Mouse (Mus musculus) retina, postnatal 1 day (tissue): ENCODE results near the gene Inhbe.
"Not testable (repeated sequence)": the region's sequence is repeated elsewhere in the genome, so short reads cannot be mapped to it uniquely, and the experiment has no call there.

Experiments used
- DNase-seq: peaks from one replicate; pipeline ENCODE4 v3.0.0-alpha.2; 2012

Gene Inhbe

GRCm38 (mm10) chr10:127322178-127322577, 32.0 kb downstream of the Inhbe start:
- DNase-seq, result no peak

DNA sequence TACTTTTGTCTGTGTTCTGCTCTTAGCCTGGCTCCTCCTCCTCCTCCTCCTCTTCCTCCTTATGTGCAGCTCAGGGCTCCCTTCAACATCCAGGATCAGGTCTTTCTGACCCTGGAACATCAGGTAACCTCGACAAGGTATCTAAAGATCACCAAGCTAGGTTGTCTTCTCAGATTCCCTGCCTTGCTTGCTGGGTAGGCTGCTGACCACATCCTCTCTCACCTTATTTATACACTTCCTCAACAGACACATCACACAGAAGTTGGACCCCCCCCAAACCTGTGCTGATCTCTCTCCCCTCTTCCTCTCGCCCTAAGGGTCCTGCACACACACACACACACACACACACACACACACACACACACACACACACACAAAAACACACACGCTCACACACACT, 32.6 kb downstream of the Inhbe start, which contains the start of gene Arhgap9:
TSS of gene Arhgap9 (plus strand) at position 344 of the 400 bp plus-strand sequence.
- no peak for DNase-seq

DNA sequence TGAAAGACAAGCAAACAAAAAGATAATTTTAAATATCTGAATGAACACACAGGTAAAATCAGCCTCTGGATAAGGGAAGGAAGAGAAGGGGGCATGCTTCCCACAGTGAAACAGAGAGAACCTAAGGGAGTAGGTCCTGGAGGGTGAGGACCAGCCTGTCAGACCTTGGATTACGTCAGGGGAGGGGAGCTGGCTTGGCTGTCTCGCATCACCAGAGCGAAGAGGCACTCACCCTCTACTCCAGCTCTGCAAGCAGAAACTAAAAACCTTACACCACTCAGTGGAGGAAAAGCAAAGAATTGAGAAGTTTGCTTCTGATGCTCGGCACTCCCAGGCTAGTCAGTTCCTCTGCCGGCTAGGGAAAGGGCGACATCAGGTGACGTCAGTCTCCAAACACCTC, 34.2 kb downstream of the Inhbe start:
- DNase-seq, result no peak

DNA sequence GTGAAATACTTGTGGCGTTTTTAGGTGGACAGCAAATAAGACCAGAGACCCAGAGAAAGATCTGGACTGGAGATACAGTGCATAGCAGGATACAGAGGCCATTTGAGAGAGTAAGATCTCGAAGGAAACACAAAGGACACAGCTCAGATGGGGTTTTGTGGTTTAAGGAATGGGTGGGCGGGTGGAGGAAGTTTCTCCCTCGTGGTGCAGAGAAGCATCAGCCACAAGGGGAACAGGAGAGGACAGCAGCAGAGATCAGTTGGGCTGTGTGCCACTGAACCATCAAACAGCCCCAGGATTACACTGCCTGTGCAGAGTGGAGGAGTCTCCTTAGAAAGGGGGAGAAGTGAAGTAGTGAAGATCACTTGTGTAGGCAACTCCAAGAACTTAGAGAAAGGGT, 36.2 kb downstream of the Inhbe start:
- no peak for DNase-seq

DNA sequence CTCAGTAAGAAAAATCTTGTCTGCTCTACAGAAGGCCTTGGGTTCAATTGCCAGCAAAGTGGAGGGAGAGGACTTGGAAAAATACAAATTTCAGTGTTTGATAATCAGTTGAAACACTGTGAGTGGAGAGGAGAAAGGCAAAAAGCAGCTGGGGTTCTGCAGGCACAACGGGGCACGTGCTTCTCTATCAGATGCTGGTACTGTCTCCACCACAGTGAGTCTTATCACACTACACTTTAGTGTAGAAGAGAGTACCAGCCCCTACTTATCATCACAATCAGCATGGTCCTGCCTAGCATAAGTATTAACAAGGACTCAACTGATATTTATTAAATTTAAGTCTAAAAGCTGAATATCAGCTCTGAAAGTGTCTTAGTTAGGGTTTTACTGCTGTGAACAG, 36.9 kb downstream of the Inhbe start:
- DNase-seq, result no peak

- not testable (repeated sequence) for DNase-seq
Measured at GRCm38 (mm10) chr10:127314950-127315349, 39.3 kb downstream of the Inhbe start.

DNA sequence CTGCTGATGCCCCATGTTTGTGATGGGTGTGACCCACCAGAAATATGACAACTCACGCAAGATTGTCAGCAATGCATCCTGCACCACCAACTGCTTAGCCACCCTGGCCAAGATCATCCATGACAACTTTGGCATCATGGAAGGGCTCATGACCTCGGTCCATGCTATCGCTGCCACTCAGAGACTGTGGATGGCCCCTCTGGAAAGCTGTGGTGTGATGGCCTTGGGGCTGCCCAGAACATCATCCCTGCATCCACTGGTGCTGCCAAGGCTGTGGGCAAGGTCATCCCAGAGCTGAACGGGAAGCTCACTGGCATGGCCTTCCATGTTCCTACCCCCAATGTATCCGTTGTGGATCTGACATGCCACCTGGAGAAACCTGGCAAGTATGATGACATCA, 40.7 kb downstream of the Inhbe start:
- not testable (repeated sequence) for DNase-seq

DNA sequence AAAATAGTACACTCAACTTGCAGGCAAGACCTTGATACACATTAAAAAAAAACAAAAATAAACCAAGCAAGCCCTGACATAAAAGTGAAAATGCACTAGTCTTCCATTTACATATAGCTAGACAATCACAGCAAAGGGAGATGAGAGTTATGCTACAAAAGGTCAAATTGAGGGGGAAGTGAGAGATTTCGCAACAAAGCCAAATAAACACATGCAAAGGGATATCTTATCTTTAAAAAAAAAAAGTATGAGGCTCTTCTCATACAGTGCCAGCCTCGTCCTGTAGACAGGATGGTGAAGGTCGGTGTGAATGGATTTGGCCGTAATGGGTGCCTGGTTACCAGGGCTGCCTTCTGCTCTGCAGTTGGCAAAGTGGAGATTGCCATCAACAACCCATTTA, 41.4 kb downstream of the Inhbe start:
- DNase-seq, result no peak

- DNase-seq, result peak; percentile 94
Measured at GRCm38 (mm10) chr10:127312356-127312676, 41.9 kb downstream of the Inhbe start.

- peak; percentile 99 for DNase-seq
Measured at GRCm38 (mm10) chr10:127311476-127312355, 42.5 kb downstream of the Inhbe start, which contains the start of gene Mars. Gene Mars (minus strand): TSS chr10:127311786.

- peak; percentile 64 for DNase-seq
Measured at GRCm38 (mm10) chr10:127310523-127311475, 43.4 kb downstream of the Inhbe start.

- not testable (repeated sequence) for DNase-seq
Measured at GRCm38 (mm10) chr10:127309167-127309566, 45.0 kb downstream of the Inhbe start.

DNA sequence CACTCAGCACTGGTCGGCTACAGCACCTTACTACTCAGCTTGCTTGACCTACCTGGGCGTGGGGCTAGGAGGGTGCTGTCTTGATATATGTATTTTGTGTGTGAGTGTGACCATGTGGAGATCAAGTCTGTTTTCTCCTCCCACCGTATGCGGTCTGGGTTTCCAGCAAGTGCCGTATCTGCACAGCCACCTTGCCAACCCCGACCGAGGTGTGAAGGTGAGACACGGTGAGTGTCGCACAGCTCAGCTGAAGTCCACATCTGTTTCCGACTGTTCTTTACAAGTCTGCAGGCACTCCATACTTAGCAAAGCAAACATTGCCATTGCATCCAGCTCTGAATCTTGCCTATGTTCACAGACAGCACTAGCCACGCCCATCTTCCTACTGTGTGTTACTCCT, 51.1 kb downstream of the Inhbe start:
- no peak for DNase-seq

- DNase-seq, result no peak
Measured at GRCm38 (mm10) chr10:127300361-127300760, 53.9 kb downstream of the Inhbe start.
